Mouse (Mus musculus): ENCODE results near the gene Epb41l2.

GRCm38 (mm10) chr10:25359959-25360811 lies 587 bp downstream of the Epb41l2 start:
- TF ChIP-seq POLR2A (IDR thresholded peaks at IDR 0.05; ENCODE audit: low read depth, low read length), result no peak
- TF ChIP-seq CTCF (conservative IDR thresholded peaks at IDR 0.05; ENCODE audit: insufficient read depth, insufficient read length, low read depth, low read length), result no peak

Measured in kidney, adult 2 months (tissue).